Mouse (Mus musculus) brain, embryonic 14.5 days (tissue): ENCODE measurements around the gene Usp48. TPM values are rescaled to one million over a fixed set of nuclear protein-coding genes. Genes with fewer than 3 reads are reported as not detected.
A peak's percentile ranks its signal among the peaks of the same experiment; 100 is the strongest.

Experiments used
- DNase-seq: peaks from one replicate; pipeline ENCODE4 v3.0.0-alpha.2; 2011; ENCODE audit warnings: low read depth
- CTCF ChIP-seq: fragments of 200-500 bp; IDR thresholded peaks from 2 replicates; pipeline ENCODE4 v1.5.1; 2012; ENCODE audit warnings: inconsistent platforms, mild to moderate bottlenecking, moderate library complexity, borderline replicate concordance; ENCODE audit not compliant: insufficient read depth, insufficient read length; ENCODE audit errors: extremely low read depth
- POLR2A ChIP-seq: fragments of 200-500 bp; IDR thresholded peaks from 2 replicates; pipeline ENCODE4 v1.6.1; 2012; ENCODE audit warnings: mild to moderate bottlenecking, inconsistent platforms, borderline replicate concordance; ENCODE audit not compliant: poor library complexity, insufficient read depth, insufficient read length, severe bottlenecking; ENCODE audit errors: extremely low read depth
- polyA plus RNA-seq: library from polyadenylated mRNA; depleted of rRNA; stranded (reverse); fragments of >200 nt; gene quantifications from 2 replicates; pipeline ENCODE4 v1.2.3, GENCODE M21; 2012

Gene Usp48
- polyA plus RNA-seq, 1 experiment: 134 TPM

- DNase-seq: peak; percentile 53
- TF ChIP-seq POLR2A: no peak
- TF ChIP-seq CTCF: no peak
These were observed 72.9 kb downstream of the Usp48 start for GRCm38 (mm10) chr4:137666283-137666957.

DNA sequence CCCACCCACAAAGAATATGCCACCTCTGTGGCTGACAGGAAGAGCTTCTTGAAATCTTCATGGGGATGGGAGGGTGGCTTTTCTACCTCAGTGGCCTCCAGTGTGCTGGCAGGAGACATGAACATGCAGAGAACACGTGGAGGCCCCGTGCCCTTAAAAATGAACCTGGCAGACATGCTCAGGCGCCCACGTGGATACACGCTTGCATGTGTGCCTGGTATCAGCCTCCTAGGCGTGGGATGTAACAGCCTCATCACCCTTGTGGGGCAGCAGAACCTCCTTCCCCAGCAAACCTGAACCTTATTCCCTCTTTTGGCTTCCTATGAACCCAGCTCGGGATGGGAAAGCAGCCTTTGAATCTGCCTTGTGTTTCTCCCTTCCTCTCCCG, 73.4 kb downstream of the Usp48 start:
- TF ChIP-seq POLR2A (no peak), CTCF (no peak)
- DNase-seq: no peak

- TF ChIP-seq POLR2A (no peak), CTCF (no peak)
- DNase-seq: peak; percentile 60
These were observed 74.2 kb downstream of the Usp48 start for GRCm38 (mm10) chr4:137667747-137668146.

DNA sequence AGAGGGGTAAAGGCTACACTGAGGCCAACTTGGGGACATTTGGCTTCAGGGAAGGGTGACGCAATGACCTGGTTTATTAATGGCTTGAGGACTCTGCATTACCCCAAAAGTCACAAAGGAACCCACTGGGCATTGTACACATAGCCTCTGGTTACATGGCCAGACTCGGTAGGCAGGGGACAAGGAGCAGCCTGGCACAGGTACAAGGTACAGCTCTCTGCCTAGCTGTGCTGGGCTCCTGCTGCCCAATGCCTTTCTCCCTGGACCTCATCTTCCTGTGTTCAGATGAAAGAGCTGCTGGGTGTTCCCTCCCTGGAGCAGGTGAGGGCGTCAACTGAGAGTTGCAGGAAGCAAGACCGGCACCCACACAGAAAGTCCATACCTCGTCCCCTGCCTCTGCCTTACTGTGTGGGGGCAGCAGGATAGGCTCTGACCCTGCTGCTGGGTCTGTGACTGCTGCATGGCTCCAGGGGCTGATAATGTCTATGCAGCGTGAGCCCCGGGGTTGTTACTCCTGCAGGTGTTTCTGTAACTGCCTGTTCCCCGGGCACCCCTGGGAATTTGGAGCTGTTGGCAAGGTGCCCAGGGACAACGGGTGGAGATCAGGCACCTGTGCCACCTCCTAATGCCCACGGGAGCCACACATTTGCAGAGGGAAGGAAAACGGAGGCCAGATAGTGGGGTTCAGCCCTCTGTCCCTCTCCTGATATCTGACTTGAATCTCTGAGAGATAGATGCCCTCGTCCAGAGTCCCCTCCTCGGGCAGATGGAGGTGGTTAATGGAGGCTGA, 78.4 kb downstream of the Usp48 start:
- TF ChIP-seq POLR2A: no peak
- no peak for TF ChIP-seq CTCF
- DNase-seq: no peak

DNA sequence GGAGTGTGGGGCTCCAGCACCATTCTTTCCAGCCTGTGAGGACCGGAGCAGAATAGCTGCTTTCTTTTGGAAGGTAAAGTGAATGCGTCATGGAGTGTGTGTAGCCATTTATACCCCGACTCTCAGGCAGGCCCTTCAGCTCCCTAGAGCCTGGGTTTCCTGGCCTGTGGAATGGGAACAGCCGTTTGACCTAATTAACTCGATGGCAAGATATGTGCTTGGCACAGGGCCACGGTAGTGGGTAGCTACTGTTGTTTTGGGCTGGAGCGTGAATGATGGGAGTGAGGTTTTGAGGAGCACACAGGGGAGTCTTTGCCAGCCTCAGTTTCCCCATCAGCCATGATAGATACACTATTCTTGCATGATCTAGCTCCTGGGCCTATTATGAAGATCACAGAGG, 82.0 kb downstream of the Usp48 start:
- peak; percentile 23 for DNase-seq
- TF ChIP-seq CTCF: no peak
- TF ChIP-seq POLR2A: no peak

- peak; percentile 96 for TF ChIP-seq CTCF
- no peak for TF ChIP-seq POLR2A
- peak; percentile 81 for DNase-seq
These were observed 82.5 kb downstream of the Usp48 start for GRCm38 (mm10) chr4:137676057-137676456.

DNA sequence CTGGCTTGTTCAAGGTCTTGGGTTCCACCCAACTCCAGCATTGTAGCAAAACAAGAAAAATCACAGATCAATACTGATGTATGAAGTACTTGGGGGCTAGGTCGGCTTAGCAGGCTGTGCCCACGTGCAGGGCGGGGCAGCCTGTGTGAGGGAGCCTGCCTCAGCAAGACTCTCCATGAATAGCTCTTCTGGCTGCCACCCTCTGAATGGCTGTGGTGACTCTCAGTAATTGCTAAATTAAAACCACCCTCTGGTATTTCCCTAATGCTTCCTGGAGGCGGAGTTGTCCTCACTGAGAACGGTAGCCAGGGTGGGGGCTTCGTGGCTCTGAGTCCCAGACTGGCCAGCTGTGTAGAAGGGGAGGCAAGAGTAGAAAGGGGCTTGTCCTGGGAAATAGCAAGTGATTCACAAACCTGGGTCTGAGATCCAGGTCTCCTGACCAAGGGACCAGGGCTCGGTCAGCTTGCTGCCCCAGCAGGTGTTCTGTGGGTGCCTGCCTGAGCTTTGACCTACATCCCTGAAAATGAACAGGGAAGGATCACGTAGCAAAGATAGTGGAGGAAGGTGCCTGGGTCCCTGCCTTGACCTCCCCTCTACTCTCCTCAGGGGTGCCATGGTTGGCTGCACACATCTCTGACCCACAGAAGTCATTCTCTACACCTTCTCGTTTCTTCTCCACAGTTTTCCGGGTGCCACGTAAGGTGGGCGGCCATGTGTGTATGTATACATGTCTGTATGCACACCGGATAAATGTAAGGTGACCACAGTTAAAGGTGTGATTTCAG, 83.3 kb downstream of the Usp48 start:
- DNase-seq: peak; percentile 38
- no peak for TF ChIP-seq CTCF
- TF ChIP-seq POLR2A: no peak

GRCm38 (mm10) chr4:137677906-137678305, 84.4 kb downstream of the Usp48 start:
- DNase-seq: peak; percentile 52
- no peak for TF ChIP-seq POLR2A
- TF ChIP-seq CTCF: no peak

- TF ChIP-seq POLR2A (no peak), CTCF (no peak)
- no peak for DNase-seq
These were observed 85.0 kb downstream of the Usp48 start for GRCm38 (mm10) chr4:137678568-137678967.

DNA sequence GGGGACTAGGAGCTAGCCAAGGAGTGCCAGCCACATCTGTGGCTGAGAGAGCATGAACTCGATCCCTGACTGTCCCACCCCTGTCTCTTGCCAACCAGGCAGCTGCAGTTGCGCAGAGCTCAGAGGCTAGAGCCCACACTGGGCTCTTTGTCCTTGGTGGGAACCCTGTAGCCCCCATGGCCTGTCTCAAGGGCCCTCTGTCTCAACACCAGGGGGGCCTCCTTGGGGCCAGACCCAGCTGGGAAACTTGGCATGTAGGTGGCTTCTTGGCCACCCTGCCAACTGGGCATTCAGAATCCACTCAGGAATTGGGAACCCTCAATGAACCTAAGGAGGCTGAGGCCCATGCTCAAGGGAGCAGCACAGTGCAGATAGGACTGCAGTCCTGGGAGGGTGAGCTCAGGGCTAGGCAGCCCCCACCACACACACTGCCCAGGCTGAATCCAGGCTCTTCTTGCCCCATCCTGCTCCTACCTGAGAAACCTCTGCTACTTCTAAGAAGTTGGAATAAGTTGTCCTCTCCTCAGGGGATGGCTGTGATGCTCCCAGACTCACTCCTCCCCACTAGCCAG, 86.5 kb downstream of the Usp48 start:
- DNase-seq: peak; percentile 51
- no peak for TF ChIP-seq CTCF
- no peak for TF ChIP-seq POLR2A

- DNase-seq: peak; percentile 69
- no peak for TF ChIP-seq CTCF
- TF ChIP-seq POLR2A: no peak
These were observed 87.2 kb downstream of the Usp48 start for GRCm38 (mm10) chr4:137680721-137681120.

DNA sequence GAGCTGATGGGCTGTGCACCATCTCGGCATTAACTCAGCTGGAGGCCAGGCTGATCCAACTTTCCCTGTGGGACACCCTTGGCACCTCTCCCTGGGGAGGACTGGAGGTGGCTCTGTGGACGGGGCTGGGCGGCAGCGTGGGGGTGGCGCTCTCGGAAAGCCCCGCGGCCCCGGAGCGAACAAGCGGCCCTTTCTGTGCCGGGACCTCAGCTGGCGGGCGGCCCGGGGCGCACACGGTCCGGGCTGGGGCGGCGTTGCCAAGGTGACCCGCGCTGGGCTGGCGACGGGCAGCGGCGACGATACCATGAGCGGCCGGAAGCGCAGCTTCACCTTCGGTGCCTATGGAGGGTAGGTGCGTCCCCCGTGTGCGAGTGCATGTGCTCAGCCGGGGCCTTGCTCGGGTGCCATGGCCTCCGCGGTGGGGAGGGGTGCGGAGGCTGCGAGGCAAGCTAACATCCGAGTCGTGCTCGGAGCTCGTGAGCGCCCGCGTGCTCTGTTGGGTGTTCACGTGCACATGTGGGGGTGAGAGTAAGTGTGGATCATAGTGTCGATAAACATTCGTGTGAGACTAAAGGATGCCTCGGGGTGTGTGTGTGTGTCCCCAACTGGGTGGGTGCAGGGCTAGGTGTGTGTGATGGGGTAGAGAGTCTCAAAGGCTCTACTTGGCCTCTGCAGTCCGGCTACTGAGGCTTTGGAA, 88.0 kb downstream of the Usp48 start:
- DNase-seq: peak; percentile 86
- TF ChIP-seq CTCF: no peak
- no peak for TF ChIP-seq POLR2A

DNA sequence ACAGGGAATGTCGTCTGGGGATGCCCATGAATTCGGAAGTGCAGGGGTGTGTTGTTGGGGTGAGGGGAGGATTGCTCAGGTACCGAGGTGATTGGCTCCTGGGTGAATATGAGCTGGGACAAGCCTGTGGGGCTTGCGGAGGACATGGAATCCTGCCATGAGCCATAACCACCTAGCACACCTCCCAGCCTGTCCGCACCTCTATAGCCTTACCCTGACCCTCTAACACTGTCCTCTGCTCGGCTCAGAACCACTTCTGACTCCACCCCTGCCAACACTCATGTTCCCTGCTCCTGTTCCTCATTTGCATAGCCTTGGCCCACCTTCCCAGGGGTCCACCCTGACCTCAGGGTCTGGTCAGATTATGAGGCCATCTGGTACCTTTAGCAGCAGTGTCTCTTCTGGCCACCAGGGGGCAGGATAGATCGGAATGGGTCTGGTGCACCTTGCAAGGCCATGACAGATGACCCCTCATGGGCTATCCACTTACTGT, 89.5 kb downstream of the Usp48 start:
- DNase-seq: no peak
- TF ChIP-seq POLR2A (no peak), CTCF (peak; percentile 86)

GRCm38 (mm10) chr4:137684830-137685343, 91.3 kb downstream of the Usp48 start:
- no peak for DNase-seq
- TF ChIP-seq CTCF: no peak
- TF ChIP-seq POLR2A: no peak
